Mouse (Mus musculus) bone marrow macrophage, adult 2 months (primary cell): Measurements from ENCODE around the gene Phf5a.

Experiments
- CTCF ChIP-seq: IDR thresholded peaks from 2 replicates; pipeline ENCODE4 v1.5.1; 2012; ENCODE audit warnings: low read depth, mild to moderate bottlenecking, low read length, moderate library complexity
- POLR2A ChIP-seq: IDR thresholded peaks from 2 replicates; pipeline ENCODE4 v1.6.1; 2012; ENCODE audit warnings: mild to moderate bottlenecking, low read depth, low read length, borderline replicate concordance

DNA sequence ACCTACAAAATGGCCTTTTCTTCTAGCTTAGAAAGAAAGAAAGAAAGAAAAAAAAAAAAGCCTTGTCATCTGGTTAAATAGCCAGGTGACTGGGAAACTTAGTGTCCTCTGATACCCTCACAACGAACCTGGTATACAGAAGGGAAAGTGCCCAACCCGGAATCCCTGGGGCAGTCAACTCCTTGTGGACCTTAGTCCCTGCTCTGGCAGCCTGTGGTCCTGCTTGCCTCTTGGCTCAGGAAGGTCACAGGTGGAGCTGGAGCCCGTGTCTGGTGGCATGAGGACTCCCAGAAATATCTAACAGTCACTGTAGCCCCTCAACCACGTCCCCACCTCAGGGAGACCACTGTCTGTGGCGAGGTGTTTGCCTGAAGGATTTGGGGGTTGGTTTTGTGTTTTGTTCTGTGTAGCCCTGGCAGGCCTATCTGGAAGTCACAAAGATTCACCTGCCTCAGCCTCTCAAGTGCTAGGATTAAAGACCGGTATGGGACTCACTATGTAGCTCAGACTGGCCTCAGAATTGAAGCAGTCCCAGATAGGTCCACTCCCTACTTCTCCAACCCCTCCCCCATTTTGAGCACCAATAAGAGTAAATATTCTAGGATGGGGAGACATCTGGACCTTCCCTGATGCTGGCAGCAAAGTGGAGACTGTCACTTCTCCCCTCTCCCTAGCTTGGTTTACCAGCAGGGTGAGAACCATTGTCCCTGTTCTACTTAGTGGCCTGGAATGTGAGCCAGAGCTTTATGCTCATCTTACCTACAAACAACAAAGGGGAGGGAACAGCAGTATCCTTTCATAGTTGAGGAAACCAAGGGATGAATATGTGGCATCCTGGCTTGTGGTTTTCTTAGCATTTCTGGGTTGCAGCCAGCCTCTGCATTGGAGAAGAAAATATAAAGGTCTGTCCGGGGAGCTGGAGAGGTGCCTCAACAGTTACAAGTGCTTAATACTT is 34.5 kb downstream of the Phf5a start:
- no peak for TF ChIP-seq POLR2A
- no peak for TF ChIP-seq CTCF
